ENCODE assay signal across 9 mouse cellular contexts in the genomic region with DNA sequence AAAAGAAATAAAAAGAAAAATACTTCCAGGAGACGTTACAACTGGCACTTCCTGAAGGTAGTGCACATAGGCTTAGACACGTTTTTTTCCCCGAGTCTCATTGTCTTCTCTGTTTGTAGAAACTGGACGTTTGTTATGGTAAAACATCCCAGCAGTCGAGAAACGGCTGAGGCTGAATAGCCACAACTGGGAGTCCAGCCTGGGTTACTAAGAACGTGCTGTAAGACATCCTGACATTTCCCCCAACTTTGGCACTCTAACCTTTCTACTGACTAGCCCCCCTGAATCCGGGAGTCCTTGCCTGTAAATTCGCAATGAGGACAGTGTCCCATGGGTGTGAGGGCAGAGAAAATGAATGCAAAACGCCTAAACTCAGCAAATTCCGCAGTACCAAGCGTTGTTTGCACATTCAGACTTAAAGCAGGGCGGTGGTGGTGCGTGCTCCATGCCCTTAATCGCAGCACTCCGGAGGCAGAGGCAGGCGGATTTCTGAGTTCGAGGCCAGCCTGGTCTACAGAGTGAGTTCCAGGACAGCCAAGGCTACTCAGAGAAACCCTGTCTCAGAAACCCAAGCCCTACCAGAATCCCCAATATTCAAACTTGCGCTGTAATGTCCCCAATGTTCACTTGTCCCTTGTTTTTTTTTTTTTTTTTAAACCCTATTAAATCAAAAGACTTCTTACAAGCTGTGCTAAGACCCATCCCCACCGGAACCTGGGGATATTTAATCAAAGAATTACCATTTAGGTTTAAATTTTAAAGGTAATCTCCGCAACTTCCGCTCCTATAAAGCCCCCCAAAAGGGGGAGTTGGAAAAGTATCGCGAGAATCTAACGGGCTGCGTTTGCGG. TPM values are rescaled to one million over a fixed set of nuclear protein-coding genes. Genes with fewer than 3 reads are reported as not detected.
A peak's percentile ranks its signal among the peaks of the same experiment; 100 is the strongest.
DNase-seq lines count a peak whose midpoint lies in the region; ATAC-seq and TF ChIP-seq lines count a peak whose summit lies in the region.
"Had no signal": no experiment of that assay in that cellular context is flagged by ENCODE, and none has a peak within 500 bp of the region (broad histone marks: within the 10 kb centered on the region; RNA-seq: fewer than 3 reads in every experiment).

No protein-coding gene starts in this region.

- WGBS in hindbrain, embryonic 13.5 days, result 1% methylated on average over 27 of the region's 27 CpGs
- WGBS in limb, embryonic 10.5 days, result 5% methylated on average over 27 of the region's 27 CpGs
- WGBS in midbrain, embryonic 11.5 days, result 3% methylated on average over 27 of the region's 27 CpGs
- WGBS in stomach, embryonic 14.5 days, result 2% methylated on average over 27 of the region's 27 CpGs

- no peaks in the 10 kb centered on the region; the same call in 1 of the 2 replicates for H3K4me1 ChIP-seq in embryonic fibroblast, embryonic 13.5 days (ENCODE audit: control insufficient read depth, insufficient read depth, low read length)
- H3K4me1 ChIP-seq in hindbrain, embryonic 13.5 days (replicated peaks), result peaks cover 25% of the 10 kb centered on the region
- H3K4me1 ChIP-seq in limb, embryonic 10.5 days, result peaks cover 14% of the 10 kb centered on the region
- H3K4me1 ChIP-seq in midbrain, embryonic 11.5 days (ENCODE audit: control insufficient read depth, insufficient read depth, low read length), result peaks cover 6% of the 10 kb centered on the region; the same call in 1 of the 2 replicates
- peaks cover 5% of the 10 kb centered on the region; the same call in 1 of the 2 replicates for H3K4me1 ChIP-seq in stomach, embryonic 14.5 days (ENCODE audit: control insufficient read depth, insufficient read depth, low read length)

- no peaks in the 10 kb centered on the region for H3K9me3 ChIP-seq in hindbrain, embryonic 13.5 days
- H3K9me3 ChIP-seq in limb, embryonic 10.5 days (replicated peaks), result no peaks in the 10 kb centered on the region
- H3K9me3 ChIP-seq in midbrain, embryonic 11.5 days (ENCODE audit: control insufficient read depth, low read length), result no peaks in the 10 kb centered on the region
- no peaks in the 10 kb centered on the region for H3K9me3 ChIP-seq in stomach, embryonic 14.5 days (ENCODE audit: control insufficient read depth, low read depth, low read length)

- H3K4me3 ChIP-seq in embryonic fibroblast, embryonic 13.5 days (ENCODE audit: insufficient read depth, low read length), result peak overlapping the region; percentile 72
- H3K4me3 ChIP-seq in hindbrain, embryonic 13.5 days, result peak overlapping the region; percentile 90
- H3K4me3 ChIP-seq in limb, embryonic 10.5 days, result peak overlapping the region; percentile 90
- H3K4me3 ChIP-seq in midbrain, embryonic 11.5 days (ENCODE audit: low read depth, low read length), result peak overlapping the region; percentile 92
- H3K4me3 ChIP-seq in stomach, embryonic 14.5 days (ENCODE audit: low read depth, low read length), result peak overlapping the region; percentile 94

- no peaks in the 10 kb centered on the region for H3K36me3 ChIP-seq in hindbrain, embryonic 13.5 days
- H3K36me3 ChIP-seq in limb, embryonic 10.5 days, result peaks cover 12% of the 10 kb centered on the region
- H3K36me3 ChIP-seq in midbrain, embryonic 11.5 days (ENCODE audit: control insufficient read depth, insufficient read depth, low read length), result no peaks in the 10 kb centered on the region
- H3K36me3 ChIP-seq in stomach, embryonic 14.5 days (ENCODE audit: control insufficient read depth, insufficient read depth, low read length), result no peaks in the 10 kb centered on the region; the same call in 1 of the 2 replicates

- H3K4me2 ChIP-seq in hindbrain, embryonic 13.5 days, result peak overlapping the region; percentile 78
- peak overlapping the region; percentile 71 for H3K4me2 ChIP-seq in midbrain, embryonic 11.5 days
- peak overlapping the region; percentile 61 for H3K4me2 ChIP-seq in stomach, embryonic 14.5 days (replicated peaks; ENCODE audit: low read depth, low read length)

- H3K9ac ChIP-seq in hindbrain, embryonic 13.5 days, result peak overlapping the region; percentile 81
- H3K9ac ChIP-seq in midbrain, embryonic 11.5 days (ENCODE audit: low read length), result peak overlapping the region; percentile 99
- peak overlapping the region; percentile 100 for H3K9ac ChIP-seq in stomach, embryonic 14.5 days (replicated peaks; ENCODE audit: low read depth, low read length)

- peak; percentile 25 to 33 for DNase-seq in adrenal gland, adult 18-20 months (ENCODE audit: low spot score in 2 of 2)
- DNase-seq in adrenal gland, postnatal 25 days, result no peak
- DNase-seq in adrenal gland, postnatal 10 days, result peak; percentile 54
- DNase-seq in limb, embryonic 10.5 days (ENCODE audit: low spot score), result peak; percentile 52
- peak; percentile 93 for DNase-seq in midbrain, embryonic 11.5 days (ENCODE audit: low spot score, missing footprints)

- peak; percentile 15 for ATAC-seq in hindbrain, embryonic 13.5 days (ENCODE audit: low FRiP score)
- peak; percentile 17; the same call in 1 of the 2 replicates for ATAC-seq in midbrain, embryonic 11.5 days (ENCODE audit: low FRiP score)
- ATAC-seq in stomach, embryonic 14.5 days (ENCODE audit: insufficient number of reproducible peaks, insufficient read depth, low FRiP score, low read depth), result no peak

- H3K27me3 ChIP-seq in hindbrain, embryonic 13.5 days, result 0 out of 2 replicates have a peak, but pooled peaks cover 4% of the 10 kb centered on the region
- H3K27me3 ChIP-seq in limb, embryonic 10.5 days (ENCODE audit: low read depth, poor library complexity, severe bottlenecking), result 0 out of 2 replicates have a peak, but pooled peaks cover 5% of the 10 kb centered on the region
- no peaks in the 10 kb centered on the region for H3K27me3 ChIP-seq in midbrain, embryonic 11.5 days (ENCODE audit: control insufficient read depth, insufficient read depth, low read length)
- no peaks in the 10 kb centered on the region for H3K27me3 ChIP-seq in stomach, embryonic 14.5 days (ENCODE audit: control insufficient read depth, insufficient read depth, low read length)
- H3K27me3 ChIP-seq: Patski had no signal

- TF ChIP-seq CTCF in embryonic fibroblast, embryonic 13.5 days (IDR thresholded peaks at IDR 0.05; ENCODE audit: borderline replicate concordance, insufficient read depth, low read length), result no peak

- H3K27ac ChIP-seq in embryonic fibroblast, embryonic 13.5 days (ENCODE audit: insufficient read depth, low read length), result peak overlapping the region; percentile 63
- peak overlapping the region; percentile 85 for H3K27ac ChIP-seq in hindbrain, embryonic 13.5 days
- H3K27ac ChIP-seq in limb, embryonic 10.5 days, result peak overlapping the region; percentile 100
- peak overlapping the region; percentile 10; the same call in 1 of the 2 replicates for H3K27ac ChIP-seq in midbrain, embryonic 11.5 days (ENCODE audit: low read depth, low read length)
- H3K27ac ChIP-seq in stomach, embryonic 14.5 days (ENCODE audit: low read length), result peak overlapping the region; percentile 100

- TF ChIP-seq POLR2A in embryonic fibroblast, embryonic 13.5 days (IDR thresholded peaks at IDR 0.05; ENCODE audit: low read depth, low read length), result peak; percentile 52; the same call in 1 of the 2 replicates

RNA-seq across cellular contexts. Expression of gene Cdk12, which starts 0.8 kb away (rescaled TPM):
- 10 to 100 TPM; 39.2 to 45.6 TPM for total RNA-seq in adrenal gland, adult 18-20 months (2021)
- 49.5 and 51.7 TPM in 2 replicates for total RNA-seq in adrenal gland, postnatal 25 days (2021)
- total RNA-seq in adrenal gland, postnatal 10 days (2021), result 10 to 100 TPM; 38.5 to 41.9 TPM
- polyA plus RNA-seq in embryonic fibroblast, embryonic 13.5 days (2011; ENCODE audit: insufficient read length, low read depth, missing spikeins), result 41.8 and 42.0 TPM in 2 replicates
- polyA plus RNA-seq in hindbrain, embryonic 13.5 days (2015; fragmentation: Nextera tagmentation; extraction: Ambion mirVana), result 12.1 and 12.2 TPM in 2 replicates
- polyA plus RNA-seq in limb, embryonic 10.5 days (2016; fragmentation: Nextera tagmentation; extraction: Ambion mirVana), result 12.2 and 14.6 TPM in 2 replicates
- 11.1 and 12.1 TPM in 2 replicates for polyA plus RNA-seq in midbrain, embryonic 11.5 days (2014; fragmentation: Nextera tagmentation; extraction: Ambion mirVana)
- 17.4 and 19.8 TPM in 2 replicates for polyA plus RNA-seq in stomach, embryonic 14.5 days (2014; fragmentation: Nextera tagmentation; extraction: Ambion mirVana)

RNA-seq across cellular contexts. Expression of gene Med1, which starts 8.9 kb away (rescaled TPM):
- total RNA-seq in adrenal gland, adult 18-20 months (2021), result 10 to 100 TPM; 41.4 to 66.1 TPM
- 75.4 and 86.1 TPM in 2 replicates for total RNA-seq in adrenal gland, postnatal 25 days (2021)
- 10 to 100 TPM; 45.3 to 59.4 TPM for total RNA-seq in adrenal gland, postnatal 10 days (2021)
- 52.2 and 59.7 TPM in 2 replicates for polyA plus RNA-seq in embryonic fibroblast, embryonic 13.5 days (2011; ENCODE audit: insufficient read length, low read depth, missing spikeins)
- polyA plus RNA-seq in hindbrain, embryonic 13.5 days (2015; fragmentation: Nextera tagmentation; extraction: Ambion mirVana), result 67.0 and 67.4 TPM in 2 replicates
- 73.2 and 84.3 TPM in 2 replicates for polyA plus RNA-seq in limb, embryonic 10.5 days (2016; fragmentation: Nextera tagmentation; extraction: Ambion mirVana)
- 78.4 and 80.5 TPM in 2 replicates for polyA plus RNA-seq in midbrain, embryonic 11.5 days (2014; fragmentation: Nextera tagmentation; extraction: Ambion mirVana)
- polyA plus RNA-seq in stomach, embryonic 14.5 days (2014; fragmentation: Nextera tagmentation; extraction: Ambion mirVana), result 60.5 and 62.1 TPM in 2 replicates

RNA-seq across cellular contexts. Expression of gene Fbxl20, which starts 51.8 kb away (rescaled TPM):
- total RNA-seq in adrenal gland, adult 18-20 months (2021), result 10 to 100 TPM; 21.6 to 27.7 TPM
- 27.0 and 41.7 TPM in 2 replicates for total RNA-seq in adrenal gland, postnatal 25 days (2021)
- total RNA-seq in adrenal gland, postnatal 10 days (2021), result 10 to 100 TPM; 29.5 to 33.0 TPM
- 30.3 and 34.0 TPM in 2 replicates for polyA plus RNA-seq in embryonic fibroblast, embryonic 13.5 days (2011; ENCODE audit: insufficient read length, low read depth, missing spikeins)
- 26.2 and 30.6 TPM in 2 replicates for polyA plus RNA-seq in hindbrain, embryonic 13.5 days (2015; fragmentation: Nextera tagmentation; extraction: Ambion mirVana)
- polyA plus RNA-seq in limb, embryonic 10.5 days (2016; fragmentation: Nextera tagmentation; extraction: Ambion mirVana), result 17.3 and 27.3 TPM in 2 replicates
- 23.4 and 24.9 TPM in 2 replicates for polyA plus RNA-seq in midbrain, embryonic 11.5 days (2014; fragmentation: Nextera tagmentation; extraction: Ambion mirVana)
- 14.1 and 16.8 TPM in 2 replicates for polyA plus RNA-seq in stomach, embryonic 14.5 days (2014; fragmentation: Nextera tagmentation; extraction: Ambion mirVana)

Comparison
In these comparisons a context has a peak if more than half of its experiments do, and no peak if none do; other contexts are left out.
1. H3K27ac ChIP-seq: peak in every context shown above with its lines; median percentile 100 in limb, embryonic 10.5 days; 100 in stomach, embryonic 14.5 days; 85 in hindbrain, embryonic 13.5 days; 63 in embryonic fibroblast, embryonic 13.5 days; 10 in midbrain, embryonic 11.5 days.